Mouse (Mus musculus) mouse trophoblast stem cell (cell line): ENCODE measurements around the gene Tsga10.

Source experiments
- in situ Hi-C, 2 experiments: fragments of 300-500 bp; cut with MseI, MboI; formaldehyde crosslinking; loops; 2 replicates in 1 of 2; 3 replicates in 1 of 2; pipeline ENCODE4 v1.15.1; 2025

Gene Tsga10

GRCm38 (mm10) chr1:37866286-37866685 is at the start of gene Tsga10:
Tsga10 (minus strand) TSS chr1:37866429.
- in situ Hi-C loops = loop anchor here (10.0 kb wide), 3 partner anchors 141 to 191 kb away; partner anchors contain the start of gene 2010300C02Rik (in 1 of the 2)

- in situ Hi-C loops = no loop called here
Observed at GRCm38 (mm10) chr1:37912751-37913150, 46.5 kb upstream of the Tsga10 start.

GRCm38 (mm10) chr1:37903178-37903577 is 36.9 kb upstream of the Tsga10 start:
- in situ Hi-C loops = no loop called here

- in situ Hi-C loops = no loop called here
Observed at GRCm38 (mm10) chr1:37900288-37900687, 34.1 kb upstream of the Tsga10 start.

- in situ Hi-C loops = no loop called here
Observed at GRCm38 (mm10) chr1:37899816-37900215, 33.6 kb upstream of the Tsga10 start.

- in situ Hi-C loops = no loop called here
Observed at GRCm38 (mm10) chr1:37894606-37895005, 28.4 kb upstream of the Tsga10 start.

GRCm38 (mm10) chr1:37891400-37891799 is 25.2 kb upstream of the Tsga10 start:
- in situ Hi-C loops = no loop called here

GRCm38 (mm10) chr1:37890025-37890652 is 23.9 kb upstream of the Tsga10 start, which contains the start of the genes Mitd1 and Mrpl30:
Mitd1 (minus strand) TSS chr1:37890411.
Mrpl30 (plus strand) TSS chr1:37890477.
- in situ Hi-C loops = no loop called here

- in situ Hi-C loops = no loop called here
Observed at GRCm38 (mm10) chr1:37889206-37889605, 23.0 kb upstream of the Tsga10 start.

- in situ Hi-C loops = no loop called here
Observed at GRCm38 (mm10) chr1:37884451-37884850, 18.2 kb upstream of the Tsga10 start.

GRCm38 (mm10) chr1:37883411-37883810 is 17.2 kb upstream of the Tsga10 start:
- in situ Hi-C loops = no loop called here

- in situ Hi-C loops = no loop called here
Observed at GRCm38 (mm10) chr1:37877736-37878460, 11.7 kb upstream of the Tsga10 start.

- in situ Hi-C loops = no loop called here
Observed at GRCm38 (mm10) chr1:37873157-37873556, 6.9 kb upstream of the Tsga10 start.

- in situ Hi-C loops = no loop called here
Observed at GRCm38 (mm10) chr1:37872131-37873067, 6.2 kb upstream of the Tsga10 start.

GRCm38 (mm10) chr1:37871704-37872103 is 5.5 kb upstream of the Tsga10 start, which contains the start of gene Lipt1:
Lipt1 (plus strand) TSS chr1:37871738.
- in situ Hi-C loops = no loop called here

GRCm38 (mm10) chr1:37869362-37869761 is 3.1 kb upstream of the Tsga10 start:
- in situ Hi-C loops = loop anchor here (10.0 kb wide), 3 partner anchors 145 to 195 kb away; partner anchors contain the start of gene 2010300C02Rik (in 1 of the 2)

- in situ Hi-C loops = loop anchor here (10.0 kb wide), 3 partner anchors 144 to 194 kb away; partner anchors contain the start of gene 2010300C02Rik (in 1 of the 2)
Observed at GRCm38 (mm10) chr1:37868640-37869039, 2.4 kb upstream of the Tsga10 start.

GRCm38 (mm10) chr1:37867684-37868322 is 1.6 kb upstream of the Tsga10 start:
- in situ Hi-C loops = loop anchor here (10.0 kb wide), 3 partner anchors 143 to 193 kb away; partner anchors contain the start of gene 2010300C02Rik (in 1 of the 2)

GRCm38 (mm10) chr1:37867056-37867455 is 827 bp upstream of the Tsga10 start:
- in situ Hi-C loops = loop anchor here (10.0 kb wide), 3 partner anchors 142 to 192 kb away; partner anchors contain the start of gene 2010300C02Rik (in 1 of the 2)

GRCm38 (mm10) chr1:37865401-37866215 is 621 bp downstream of the Tsga10 start:
- in situ Hi-C loops = loop anchor here (10.0 kb wide), 3 partner anchors 141 to 191 kb away; partner anchors contain the start of gene 2010300C02Rik (in 1 of the 2)
